Mouse (Mus musculus): ENCODE measurements around the gene Syna.

Syna gene

DNA sequence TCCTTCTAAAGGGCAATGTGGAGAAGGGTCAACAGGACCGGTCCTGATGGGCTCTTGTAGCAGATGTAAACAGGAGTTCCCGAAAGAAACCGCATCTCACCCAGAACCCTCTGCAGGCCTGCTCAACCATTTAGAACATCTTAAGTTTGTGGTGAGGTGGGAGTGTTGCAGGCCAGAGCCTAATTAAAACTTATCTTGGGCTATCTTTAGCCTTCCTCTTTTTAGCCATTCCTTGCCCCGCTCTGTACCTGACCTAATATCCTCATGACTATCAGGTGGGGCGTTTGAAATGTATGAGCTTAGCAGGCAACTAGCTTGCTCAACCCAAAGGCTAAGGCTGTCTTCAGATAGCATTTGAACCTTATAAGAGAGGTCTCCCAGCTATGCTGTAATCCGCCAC, 5.7 kb upstream of the Syna start:
- WGBS: 96% methylated on average over 6 of the region's 6 CpGs

DNA sequence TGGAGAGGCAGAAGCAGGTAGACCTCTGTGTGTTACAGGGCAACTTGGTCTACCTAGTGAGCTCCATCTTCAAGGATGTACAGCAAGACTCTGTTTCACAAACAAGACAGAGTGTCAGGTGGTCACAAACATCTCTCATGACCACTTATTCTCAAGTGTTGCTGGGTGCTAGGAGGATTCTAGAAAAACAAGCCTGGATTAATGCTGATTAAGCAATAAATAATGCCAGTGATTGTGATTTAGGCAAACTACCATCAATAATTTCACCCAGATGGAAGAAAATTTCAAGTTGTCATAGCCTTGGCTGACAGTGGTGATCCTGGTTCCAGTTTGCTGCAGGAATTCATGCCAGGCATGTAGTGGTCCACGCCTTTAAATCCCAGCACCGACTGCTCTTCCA, 4.3 kb upstream of the Syna start:
- WGBS: 90% methylated on average over 2 of the region's 2 CpGs

DNA sequence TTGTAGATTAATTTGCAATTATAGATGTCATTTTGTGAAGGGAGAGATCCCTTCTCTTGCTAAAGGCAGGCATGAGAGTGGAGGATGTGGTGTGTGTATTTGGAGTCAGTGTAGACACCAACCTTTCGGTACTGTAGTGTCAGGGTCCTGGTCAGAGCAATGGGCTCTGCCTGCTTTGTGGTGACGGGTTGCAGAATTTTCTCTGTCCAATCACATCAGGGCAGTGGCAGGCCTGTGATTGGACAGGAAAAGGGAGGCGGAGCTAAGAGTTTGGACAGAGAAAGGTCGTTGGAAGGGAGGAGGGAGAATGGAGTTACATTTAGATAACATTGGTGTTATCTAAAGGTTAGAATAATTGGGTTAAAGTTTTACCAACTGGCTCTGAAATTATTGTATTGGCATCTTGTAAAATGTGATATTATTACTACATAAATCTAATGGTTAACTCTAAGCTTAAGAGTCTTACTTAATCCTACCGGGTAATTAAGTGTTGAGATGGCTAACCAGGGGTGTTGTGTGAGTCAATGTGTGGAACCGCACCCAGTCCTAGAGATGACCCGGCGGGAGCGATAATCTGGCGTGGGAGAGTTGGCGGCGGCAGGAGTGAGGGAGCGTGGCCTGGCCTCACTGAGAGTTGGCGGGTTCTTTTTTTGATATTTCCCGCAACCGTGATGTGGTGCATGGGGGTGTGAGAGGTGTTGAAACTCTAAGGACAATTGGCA, 640 bp upstream of the Syna start:
- WGBS: 88% methylated on average over 16 of the region's 16 CpGs

DNA sequence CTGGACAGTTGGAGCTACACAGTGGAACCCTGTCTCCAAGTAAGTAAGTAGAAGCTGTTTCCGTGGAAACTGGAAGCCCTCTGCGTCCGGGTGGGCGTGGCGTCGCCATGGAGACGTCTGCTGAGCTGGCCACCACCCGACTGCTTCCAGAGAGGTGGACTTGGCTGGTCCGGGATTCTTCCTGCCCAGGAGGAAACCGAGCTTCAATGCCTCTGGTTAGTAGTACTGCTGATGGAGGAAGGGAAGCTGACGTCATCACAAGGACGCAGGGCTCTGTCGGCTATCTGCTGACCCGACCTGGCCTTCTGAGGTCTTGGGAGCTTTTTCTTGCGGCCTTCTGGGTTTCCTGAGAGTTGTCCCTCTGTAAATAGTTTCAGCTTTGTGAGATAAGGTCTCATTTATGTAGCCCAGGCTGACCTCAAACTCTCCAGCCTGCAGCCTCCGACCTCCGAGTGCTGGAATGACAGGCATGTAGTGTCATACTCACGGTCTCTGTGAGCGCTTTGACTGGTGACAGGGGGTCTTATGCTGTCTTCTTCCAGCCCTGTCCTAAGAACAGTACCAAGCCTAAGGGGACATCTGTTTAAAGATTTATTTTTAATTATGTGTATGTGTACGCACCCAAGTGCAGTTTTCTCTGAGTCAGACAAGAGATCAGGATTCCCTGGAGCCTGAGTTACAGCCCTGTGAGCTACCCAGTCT, 4.4 kb downstream of the Syna start:
- WGBS: 11% methylated on average over 20 of the region's 20 CpGs

DNA sequence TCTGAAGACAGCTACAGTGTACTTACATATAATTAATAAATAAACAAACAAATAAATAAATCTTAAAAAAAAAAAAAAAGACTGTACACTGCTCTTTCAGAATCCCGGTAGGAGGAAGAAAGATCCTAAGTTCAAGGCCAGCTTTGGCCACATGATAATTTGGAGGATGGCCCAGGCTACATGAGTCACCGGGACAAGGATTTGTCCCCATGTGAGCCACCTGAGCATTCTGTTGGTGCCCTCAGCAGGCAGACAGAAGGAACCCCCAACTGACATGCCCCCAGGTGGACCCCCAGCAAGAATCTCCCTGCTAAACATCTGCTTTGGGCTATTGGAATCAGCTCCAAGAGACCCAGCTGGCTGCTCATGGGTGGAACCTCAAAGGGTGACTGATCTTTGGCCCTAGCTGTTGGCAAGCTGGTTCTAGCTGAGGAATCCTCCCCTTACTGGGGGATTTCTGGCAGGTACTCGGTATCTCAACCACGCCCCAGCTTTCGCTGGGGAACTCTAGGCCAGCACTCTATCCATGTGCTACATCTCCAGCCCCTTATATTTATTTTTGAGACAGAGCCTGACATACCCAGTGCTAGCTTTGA, 5.9 kb downstream of the Syna start:
- 86% methylated on average over 5 of the region's 5 CpGs for WGBS

DNA sequence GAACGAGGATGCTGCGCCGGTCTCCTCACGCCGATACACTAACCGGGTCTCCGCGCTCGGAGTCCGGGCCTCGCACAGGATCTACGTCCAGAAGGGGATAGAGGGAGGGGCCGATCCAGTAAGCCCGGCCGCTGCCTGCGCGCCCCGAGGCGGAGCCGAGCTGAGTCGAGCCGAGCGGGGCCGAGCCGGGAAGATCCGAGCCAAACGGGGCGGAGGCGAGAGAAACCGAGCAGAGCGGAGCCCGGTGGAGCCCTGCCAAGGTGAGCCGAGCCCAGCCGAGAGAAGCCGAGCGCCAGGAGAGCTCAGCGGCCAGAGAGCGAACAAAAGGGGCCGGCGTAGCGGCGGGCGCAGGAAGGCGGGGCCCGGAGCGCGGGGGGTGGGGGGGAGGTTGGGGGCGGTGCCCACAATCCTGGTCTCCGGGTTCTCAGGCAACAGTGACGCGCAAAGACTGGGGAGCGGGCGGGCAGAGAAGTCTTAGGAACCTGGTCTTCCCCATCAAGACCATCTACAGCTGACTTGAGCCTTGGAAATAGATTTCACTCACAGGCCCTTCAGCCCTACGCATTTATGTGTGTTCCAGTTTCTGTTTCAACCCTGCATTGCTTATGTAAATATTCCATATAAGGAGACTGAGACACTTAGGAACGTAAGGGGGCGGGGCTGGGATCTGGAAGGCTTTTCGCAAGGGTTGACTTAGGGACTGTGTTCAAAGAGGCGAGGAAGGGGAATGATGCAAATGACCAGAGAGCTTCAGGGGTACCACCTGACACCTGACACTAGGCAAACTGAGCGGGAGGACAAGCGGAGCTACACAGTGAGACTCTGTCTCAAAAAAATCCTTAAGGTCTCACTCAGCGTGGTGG, 7.6 kb downstream of the Syna start, which contains the start of gene Clip2:
Gene Clip2, minus strand, starts transcription at position 325 of the 863 bp plus-strand sequence.
- WGBS: 2% methylated on average over 59 of the region's 61 CpGs

DNA sequence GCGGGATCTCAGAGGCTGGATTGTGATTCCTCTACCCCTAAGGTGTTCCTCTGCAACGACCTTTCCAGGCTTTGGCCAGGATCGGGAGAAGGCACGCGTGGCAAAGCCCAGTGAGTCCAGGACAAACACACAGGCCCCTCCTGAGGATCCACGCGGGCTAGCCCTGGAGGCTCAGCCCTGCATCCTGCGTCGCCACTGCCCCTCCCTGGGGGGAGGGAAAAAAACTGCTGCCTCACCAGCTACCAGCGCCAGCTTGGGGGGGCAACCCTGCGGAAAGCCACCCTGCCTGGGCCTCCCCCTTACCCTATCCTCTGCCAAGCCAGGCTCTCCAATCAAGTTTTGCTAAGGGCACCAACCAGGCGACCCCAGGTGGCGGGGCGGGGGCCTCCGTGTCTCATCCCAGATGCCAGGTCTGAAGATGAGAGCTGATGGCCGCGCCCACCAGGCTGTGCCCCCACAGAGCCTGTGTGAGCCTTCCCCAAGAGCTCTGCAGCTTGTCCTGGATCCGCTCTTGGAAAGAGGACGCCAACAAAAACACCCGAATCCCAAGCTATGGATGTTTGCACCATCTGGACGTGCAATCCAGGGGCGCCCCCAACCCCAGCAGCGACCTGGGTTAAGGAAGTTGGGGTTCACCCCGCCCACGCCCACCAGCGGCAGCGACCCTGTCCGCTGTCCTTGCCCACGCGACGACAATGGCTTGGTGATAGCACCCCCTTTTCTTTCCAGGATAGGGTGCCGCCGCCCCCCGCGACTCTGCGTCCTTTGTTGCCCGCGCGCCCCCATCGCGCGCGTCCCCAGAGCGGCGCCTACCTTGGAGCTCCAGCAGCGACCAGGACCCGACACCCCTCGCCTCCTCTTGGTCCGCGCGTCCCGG, 8.5 kb downstream of the Syna start:
- WGBS: under 1% methylated on average over 52 of the region's 52 CpGs

DNA sequence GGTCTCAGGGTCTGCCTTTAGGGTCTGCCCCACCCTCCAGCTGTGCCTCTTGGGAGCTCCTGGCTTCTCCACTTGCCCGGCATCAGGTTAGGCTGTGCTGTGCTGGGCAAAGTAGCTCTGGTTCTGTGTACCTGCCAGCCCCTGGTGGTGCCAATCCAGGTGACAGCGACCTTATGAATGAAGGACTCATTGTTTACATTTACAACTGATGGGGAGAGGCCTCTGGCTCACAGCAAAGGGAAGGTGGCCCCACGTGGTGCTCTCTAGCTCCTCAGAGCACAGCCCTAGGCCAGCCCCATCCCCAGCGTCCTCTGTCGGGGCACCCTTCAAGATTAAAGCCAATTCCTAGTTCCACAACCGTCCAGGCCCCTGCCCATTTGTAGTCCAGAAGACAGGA, 9.1 kb downstream of the Syna start:
- WGBS: 7% methylated on average over 6 of the region's 6 CpGs

DNA sequence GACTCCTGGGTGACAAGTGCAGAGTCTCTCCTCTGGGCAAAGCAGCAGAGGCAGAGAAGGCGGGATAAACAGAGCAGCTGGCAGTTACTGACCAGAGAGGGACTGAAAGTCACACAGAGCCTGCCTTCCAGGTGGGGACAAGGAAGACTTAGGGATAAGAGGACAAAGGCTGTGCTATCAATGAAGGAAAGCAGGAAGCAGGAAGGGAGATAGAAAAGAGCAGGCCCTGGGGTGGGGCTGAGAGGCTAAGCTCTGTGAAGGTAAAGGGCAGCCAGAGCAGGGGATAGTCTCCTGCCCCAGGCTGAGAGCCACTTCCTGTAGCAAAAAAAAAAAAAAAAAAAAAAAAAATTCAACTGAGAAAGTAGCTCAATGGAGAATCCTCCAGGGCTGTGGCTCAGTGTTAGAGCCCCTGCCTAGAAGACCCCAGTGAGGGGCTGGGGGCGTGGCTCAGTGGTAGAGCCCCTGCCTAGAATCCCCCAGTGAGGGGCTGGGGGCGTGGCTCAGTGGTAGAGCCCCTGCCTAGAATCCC, 10.3 kb downstream of the Syna start:
- WGBS: 85% methylated on average over 3 of the region's 3 CpGs

DNA sequence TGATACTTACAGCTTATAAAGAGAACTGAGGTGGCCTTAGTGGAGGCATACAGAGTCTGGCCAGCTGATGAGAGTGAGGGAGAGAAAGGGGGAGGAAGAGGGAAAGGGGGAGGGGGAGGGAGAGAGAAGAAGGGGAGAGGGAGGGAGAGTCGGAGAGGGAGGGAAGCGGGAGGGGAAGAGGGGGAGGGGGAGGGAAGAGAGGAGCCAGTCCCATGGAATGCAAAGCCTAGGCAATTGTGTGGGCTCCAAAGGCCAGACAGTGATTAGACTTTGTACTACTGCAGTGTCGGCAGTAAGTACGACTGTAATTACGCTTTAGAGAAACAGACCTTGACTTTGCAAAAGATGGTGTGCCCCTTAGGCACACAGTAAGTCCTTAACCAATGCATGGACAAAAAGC, 11.7 kb downstream of the Syna start:
- 28% methylated on average over 5 of the region's 5 CpGs for WGBS

DNA sequence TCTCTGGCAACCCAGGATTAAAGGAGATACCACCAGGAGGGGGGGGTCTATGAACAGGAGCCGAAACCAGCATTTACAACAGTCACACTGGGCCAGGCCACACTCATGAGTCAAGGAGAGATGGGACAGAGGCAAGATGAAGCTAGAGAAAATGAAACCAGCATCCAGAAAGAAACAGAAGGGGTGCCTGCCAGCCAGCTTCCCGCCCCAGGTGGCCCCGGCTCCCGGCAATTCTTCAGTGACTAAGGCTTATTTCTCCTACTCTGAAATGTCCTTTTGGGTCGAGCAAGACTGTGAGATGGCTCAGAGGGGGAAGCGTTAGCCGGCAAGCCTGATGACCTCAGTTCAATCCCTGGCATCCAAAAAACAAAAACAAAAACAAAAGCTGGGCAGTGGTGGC, 13.2 kb downstream of the Syna start:
- 19% methylated on average over 7 of the region's 7 CpGs for WGBS

DNA sequence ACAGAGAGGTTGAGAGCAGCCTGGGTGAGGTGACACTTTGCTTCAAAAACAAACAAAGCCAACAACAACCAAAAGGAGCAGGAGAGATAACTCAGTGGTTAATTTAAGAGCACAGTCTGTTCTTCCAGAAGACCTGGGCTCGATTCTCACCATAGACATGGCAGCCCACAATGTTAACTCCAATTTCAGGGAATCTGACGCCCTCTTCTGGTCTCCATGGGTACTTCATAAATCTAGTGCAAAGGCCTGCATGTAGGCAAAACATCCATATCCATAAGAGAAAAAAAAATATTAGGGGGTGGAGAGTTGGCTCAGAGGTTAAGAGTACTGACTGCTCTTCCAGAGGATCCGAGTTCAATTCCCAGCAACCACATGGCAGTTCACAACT, 14.7 kb downstream of the Syna start:
- whole genome bisulfite sequencing: 45% methylated on average over 3 of the region's 3 CpGs

DNA sequence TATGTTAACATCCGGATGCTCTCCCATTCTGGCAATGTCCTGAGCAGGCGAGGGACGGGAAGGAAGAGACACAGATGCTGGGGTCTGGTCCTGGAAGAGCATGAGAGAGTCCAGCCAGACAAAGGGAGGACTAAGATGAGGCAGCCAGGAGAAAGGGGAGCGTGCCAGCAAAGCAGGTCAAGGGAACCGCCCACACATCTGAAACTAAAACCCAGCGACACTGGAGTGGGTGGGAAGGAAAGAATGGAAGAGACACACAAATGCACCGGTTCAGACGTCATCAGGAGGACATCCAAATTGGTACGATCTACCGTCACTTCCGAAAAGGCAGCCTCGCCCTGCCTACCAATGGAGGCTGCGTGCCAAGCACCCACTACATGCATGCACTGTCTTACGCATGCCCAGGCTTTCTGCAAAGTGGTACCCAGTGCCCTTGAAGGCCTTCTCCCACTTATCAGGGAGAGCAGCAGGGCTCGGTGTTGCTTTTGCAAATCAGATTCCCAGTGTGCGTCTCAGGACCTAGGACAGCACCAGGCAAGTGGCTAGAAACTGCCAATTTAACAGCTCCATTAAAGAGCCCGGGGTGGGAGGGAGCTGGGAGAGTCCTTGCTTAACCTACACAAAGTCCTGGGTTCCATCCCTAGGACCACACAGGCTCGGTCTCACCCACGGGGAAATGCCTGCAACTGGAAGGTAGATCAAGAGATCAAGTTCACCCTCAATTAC, 15.3 kb downstream of the Syna start:
- 25% methylated on average over 19 of the region's 19 CpGs for WGBS

DNA sequence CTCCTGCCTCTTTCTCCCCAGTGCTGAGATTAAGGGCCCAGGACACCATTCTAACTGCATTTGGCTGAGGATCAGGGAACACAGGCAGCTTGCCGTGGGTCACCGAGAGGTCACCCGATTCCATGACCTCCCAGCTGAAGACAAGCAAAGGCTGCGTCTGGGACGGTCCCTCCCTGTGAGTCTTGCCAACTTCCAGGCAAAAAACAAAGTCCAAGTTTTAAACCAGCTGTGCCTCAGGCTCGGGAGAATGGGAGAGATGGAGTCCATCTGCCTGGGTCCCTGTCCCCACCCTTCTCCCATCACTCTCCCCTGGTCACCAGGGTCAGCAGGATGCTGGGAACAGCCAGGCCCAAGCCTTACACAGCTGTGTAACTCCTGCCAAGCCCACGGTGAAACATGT, 18.3 kb downstream of the Syna start:
- WGBS: 30% methylated on average over 7 of the region's 7 CpGs

DNA sequence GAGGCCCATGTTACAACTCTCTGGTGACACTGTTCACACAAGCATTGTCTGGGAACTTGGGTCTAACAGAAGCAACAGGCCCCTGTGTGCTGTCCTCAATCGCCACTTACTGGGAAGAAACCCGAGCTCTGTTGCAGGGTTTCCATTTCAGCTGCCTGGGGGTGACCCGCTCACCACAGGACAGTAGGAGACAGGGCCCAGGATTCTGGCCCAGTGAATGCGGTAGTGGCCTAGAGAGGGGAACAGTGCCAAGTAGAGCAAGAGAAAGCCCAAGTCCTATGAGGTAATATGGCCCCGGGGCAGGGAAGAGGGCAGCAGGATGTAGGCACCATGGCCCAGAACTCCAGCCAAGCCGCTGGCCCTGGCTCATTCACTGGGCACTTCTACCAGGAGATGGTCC, 19.1 kb downstream of the Syna start:
- WGBS: 61% methylated on average over 6 of the region's 6 CpGs

DNA sequence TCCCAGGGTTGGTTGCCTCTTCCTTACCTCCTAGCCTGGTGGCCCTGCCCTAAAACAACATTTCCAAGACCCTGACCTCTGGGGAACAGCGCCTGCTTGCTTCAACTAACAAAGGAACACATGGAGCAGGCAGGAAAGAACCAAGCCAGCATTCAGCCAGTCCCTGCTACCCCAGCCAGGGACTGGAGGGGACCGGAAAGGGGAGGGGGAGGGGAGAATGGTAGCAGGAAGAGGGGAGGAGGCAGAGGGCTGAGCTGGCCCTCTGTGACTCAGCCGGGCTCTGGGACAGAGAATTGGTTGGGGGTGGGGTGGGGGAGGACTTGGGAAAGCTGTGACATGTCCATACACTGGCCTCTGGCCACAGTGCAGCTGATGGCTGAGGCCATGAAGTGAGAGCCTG, 20.1 kb downstream of the Syna start:
- WGBS: 11% methylated on average over 3 of the region's 3 CpGs

DNA sequence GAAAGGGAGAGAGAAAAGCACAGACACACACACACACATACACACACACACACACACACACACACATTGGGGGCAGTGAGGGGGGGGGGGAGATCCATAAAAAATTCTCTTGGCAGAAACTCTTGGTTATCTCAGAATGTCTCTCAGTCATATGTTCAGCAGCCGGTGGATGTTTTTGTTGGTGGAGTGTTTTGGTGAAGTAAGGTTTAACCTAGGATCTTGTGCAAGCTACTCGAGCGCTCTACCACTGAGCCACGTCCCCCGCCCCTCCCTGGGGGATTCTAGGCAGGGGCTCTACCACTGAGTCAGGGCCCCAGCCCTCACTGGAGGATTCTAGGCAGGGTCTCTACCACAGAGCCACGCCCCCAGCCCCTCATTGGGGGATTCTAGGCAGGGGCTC, 23.9 kb downstream of the Syna start:
- WGBS: 59% methylated on average over 6 of the region's 6 CpGs

DNA sequence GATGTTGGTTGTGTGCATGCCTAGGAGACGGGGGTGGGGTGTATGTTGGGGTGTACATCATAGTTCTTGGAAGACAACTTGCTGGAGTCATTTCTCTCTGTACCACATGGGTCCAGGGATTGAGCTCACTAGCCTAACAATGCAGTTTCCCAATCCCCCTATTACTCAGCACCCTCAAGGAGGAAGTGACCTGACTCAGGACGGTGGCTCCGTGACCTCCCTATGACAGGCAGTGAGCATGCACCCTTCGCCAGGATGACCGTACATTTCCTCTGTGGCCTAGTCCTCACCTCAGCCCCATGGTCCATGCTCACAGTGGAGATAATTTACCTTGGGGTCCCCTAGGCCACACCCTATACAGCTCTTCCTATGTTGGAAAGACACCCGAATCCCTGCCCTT, 27.6 kb downstream of the Syna start:
- WGBS: 96% methylated on average over 6 of the region's 6 CpGs

DNA sequence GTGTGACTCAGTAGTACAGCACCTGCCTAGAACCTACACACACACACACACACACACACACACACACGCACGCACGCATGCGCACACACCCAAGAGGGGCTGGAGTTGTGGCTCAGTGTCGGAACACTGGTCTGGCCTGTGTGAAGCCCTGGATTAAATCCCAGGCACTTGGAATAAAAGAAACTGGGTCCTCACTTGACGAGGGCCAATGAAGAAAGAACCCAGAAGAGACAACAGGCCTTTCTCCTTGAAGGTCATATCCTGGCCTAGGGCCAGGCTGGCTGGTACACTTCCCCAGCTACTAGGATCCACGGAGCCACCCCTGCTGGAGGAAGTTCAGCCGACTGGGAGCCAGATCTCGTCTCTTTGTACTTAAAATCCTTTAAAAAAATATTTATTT, 28.4 kb downstream of the Syna start:
- 33% methylated on average over 9 of the region's 9 CpGs for WGBS

DNA sequence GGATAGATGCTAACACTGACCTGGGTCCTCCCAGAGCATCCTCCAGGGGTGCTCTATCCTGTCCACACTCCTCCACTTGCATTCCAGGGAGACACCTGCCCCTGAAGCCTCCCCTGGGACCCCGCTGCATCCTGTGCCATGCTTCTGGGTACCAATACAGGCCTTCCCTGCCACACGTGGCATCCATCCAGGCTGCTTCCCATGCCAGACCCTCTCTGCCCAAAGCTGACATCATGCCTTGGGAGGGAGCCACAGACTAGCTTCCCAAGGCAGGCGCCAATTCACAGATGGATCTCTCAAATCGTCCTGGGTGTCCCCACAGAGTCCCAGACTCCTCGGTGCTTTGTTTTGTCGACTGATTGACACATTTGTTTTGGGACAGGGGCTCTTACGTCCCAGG, 29.1 kb downstream of the Syna start:
- 35% methylated on average over 7 of the region's 7 CpGs for WGBS
